Mouse (Mus musculus): Measurements from ENCODE around the gene Epdr1. TPM values are rescaled to one million over a fixed set of nuclear protein-coding genes. Genes with fewer than 3 reads are reported as not detected.

Gene Epdr1
- total RNA-seq (2021), result 10 to 100 TPM; 19.8 to 29.0 TPM
- long read RNA-seq, experiment 1, transcript Epdr1-201 (3 exons, 2,363 nt), result major isoform, 46 of 52 reads
- long read RNA-seq, experiment 1, partial matches to known transcripts, result 1 of 52 reads
- long read RNA-seq, experiment 1, other reads (novel, unspliced or antisense), result 4 of 52 reads
- long read RNA-seq, experiment 2, transcript Epdr1-201 (3 exons, 2,363 nt), result major isoform, 18 of 24 reads
- long read RNA-seq, experiment 2, partial matches to known transcripts, result 0 of 24 reads
- long read RNA-seq, experiment 2, other reads (novel, unspliced or antisense), result 5 of 24 reads

GRCm38 (mm10) chr13:19619216-19619927, at the start of gene Epdr1:
TSS of gene Epdr1 (minus strand) at chr13:19619927.
- peak; percentile 46 to 63 for DNase-seq

GRCm38 (mm10) chr13:19668355-19669140, 48.8 kb upstream of the Epdr1 start:
- DNase-seq, result no peak

- no peak for DNase-seq
Observed at GRCm38 (mm10) chr13:19652405-19652804, 32.7 kb upstream of the Epdr1 start.

GRCm38 (mm10) chr13:19649824-19650223, 30.1 kb upstream of the Epdr1 start:
- DNase-seq, result no peak

GRCm38 (mm10) chr13:19644225-19644624, 24.5 kb upstream of the Epdr1 start:
- DNase-seq, result no peak

GRCm38 (mm10) chr13:19643519-19643918, 23.8 kb upstream of the Epdr1 start:
- DNase-seq, result no peak

GRCm38 (mm10) chr13:19640203-19640851, 20.6 kb upstream of the Epdr1 start:
- no peak for DNase-seq

- DNase-seq, result peak in 1 of 2 experiments; percentile 15
Observed at GRCm38 (mm10) chr13:19636131-19636530, 16.4 kb upstream of the Epdr1 start.

GRCm38 (mm10) chr13:19630768-19631709, 11.3 kb upstream of the Epdr1 start:
- no peak for DNase-seq

- no peak for DNase-seq
Observed at GRCm38 (mm10) chr13:19626473-19626872, 6.7 kb upstream of the Epdr1 start.

- DNase-seq, result no peak
Observed at GRCm38 (mm10) chr13:19624632-19625320, 5.0 kb upstream of the Epdr1 start.

- no peak for DNase-seq
Observed at GRCm38 (mm10) chr13:19623228-19623905, 3.6 kb upstream of the Epdr1 start.

GRCm38 (mm10) chr13:19622573-19623227, 3.0 kb upstream of the Epdr1 start, which contains the start of gene Sfrp4:
TSS of gene Sfrp4 (plus strand) at chr13:19623104.
- peak; percentile 51 to 52 for DNase-seq

GRCm38 (mm10) chr13:19618841-19619215, 899 bp downstream of the Epdr1 start:
- DNase-seq, result peak; percentile 11 to 51

- DNase-seq, result no peak
Observed at GRCm38 (mm10) chr13:19618081-19618480, 1.6 kb downstream of the Epdr1 start.

GRCm38 (mm10) chr13:19614311-19614710, 5.4 kb downstream of the Epdr1 start:
- DNase-seq, result no peak

- DNase-seq, result no peak
Observed at GRCm38 (mm10) chr13:19613426-19613825, 6.3 kb downstream of the Epdr1 start.

GRCm38 (mm10) chr13:19612963-19613362, 6.8 kb downstream of the Epdr1 start:
- DNase-seq, result no peak

GRCm38 (mm10) chr13:19612348-19612747, 7.4 kb downstream of the Epdr1 start:
- no peak for DNase-seq

Measured in heart, adult 18-20 months (tissue).